Mouse (Mus musculus) heart, adult 2 months (tissue): ENCODE measurements around the gene Frmpd4.

Experiments
- CTCF ChIP-seq: fragments of 200-600 bp; IDR thresholded peaks from 2 replicates; pipeline ENCODE4 v1.8.1; 2022; ENCODE audit warnings: antibody characterized with exemption, mild to moderate bottlenecking, moderate library complexity
- POLR2A ChIP-seq: fragments of 200-500 bp; IDR thresholded peaks from 2 replicates; pipeline ENCODE4 v1.6.1; 2011; ENCODE audit warnings: mild to moderate bottlenecking, low read depth, low read length, control low read depth; ENCODE audit not compliant: insufficient read depth

- TF ChIP-seq CTCF (no peak), POLR2A (no peak)
Observed at GRCm38 (mm10) chrX:167719564-167719981, 857.5 kb downstream of the Frmpd4 start.
